Mouse (Mus musculus) left cerebral cortex, postnatal 10 days (tissue): ENCODE measurements around the gene Gatad2b. TPM values are rescaled to one million over a fixed set of nuclear protein-coding genes. Genes with fewer than 3 reads are reported as not detected.
"Not testable (repeated sequence)": the region's sequence is repeated elsewhere in the genome, so short reads cannot be mapped to it uniquely, and the experiment has no call there.

Experiments used
- DNase-seq, 2 experiments: peaks; one replicate each; pipeline ENCODE4 v3.0.0; 2021 to 2022; ENCODE audit warnings: low spot score in 2 of 2, mixed read lengths in 1 of 2; ENCODE audit errors: extremely low spot score in 1 of 2
- intact Hi-C: fragments of 180-260 bp; cut with DNase I; formaldehyde crosslinking; loops from one replicate; pipeline ENCODE4 v1.15.1; 2025
- total RNA-seq, 2 experiments: library from RNA; stranded (reverse); gene quantifications; 2 replicates each; pipeline ENCODE4 v1.2.3; 2021

Gene Gatad2b
- total RNA-seq, 2 experiments from 2014 or later = 90.0 to 90.5 TPM

DNA sequence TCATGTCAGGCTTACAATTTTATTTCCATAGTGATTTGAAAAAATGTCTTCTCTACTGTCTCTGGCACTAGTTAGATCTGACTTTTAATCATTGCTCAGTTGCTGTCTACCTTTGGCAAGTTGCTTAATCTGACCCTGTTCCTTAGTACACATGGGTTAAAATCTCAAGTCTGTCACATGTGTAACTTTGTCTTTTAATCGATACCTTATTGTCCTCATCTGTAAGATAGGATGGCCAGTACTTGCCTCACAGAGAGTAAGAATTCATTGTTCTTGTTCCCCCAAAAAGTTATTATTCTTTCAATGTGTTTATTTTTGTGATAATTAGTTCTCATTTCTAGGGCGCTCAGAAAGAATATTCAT lies 1.0 kb upstream of the Gatad2b start:
- intact Hi-C loops = loop anchor here (5.0 kb wide), 1 partner anchor 80 kb away; no protein-coding TSS in a partner anchor
- DNase-seq = no peak

DNA sequence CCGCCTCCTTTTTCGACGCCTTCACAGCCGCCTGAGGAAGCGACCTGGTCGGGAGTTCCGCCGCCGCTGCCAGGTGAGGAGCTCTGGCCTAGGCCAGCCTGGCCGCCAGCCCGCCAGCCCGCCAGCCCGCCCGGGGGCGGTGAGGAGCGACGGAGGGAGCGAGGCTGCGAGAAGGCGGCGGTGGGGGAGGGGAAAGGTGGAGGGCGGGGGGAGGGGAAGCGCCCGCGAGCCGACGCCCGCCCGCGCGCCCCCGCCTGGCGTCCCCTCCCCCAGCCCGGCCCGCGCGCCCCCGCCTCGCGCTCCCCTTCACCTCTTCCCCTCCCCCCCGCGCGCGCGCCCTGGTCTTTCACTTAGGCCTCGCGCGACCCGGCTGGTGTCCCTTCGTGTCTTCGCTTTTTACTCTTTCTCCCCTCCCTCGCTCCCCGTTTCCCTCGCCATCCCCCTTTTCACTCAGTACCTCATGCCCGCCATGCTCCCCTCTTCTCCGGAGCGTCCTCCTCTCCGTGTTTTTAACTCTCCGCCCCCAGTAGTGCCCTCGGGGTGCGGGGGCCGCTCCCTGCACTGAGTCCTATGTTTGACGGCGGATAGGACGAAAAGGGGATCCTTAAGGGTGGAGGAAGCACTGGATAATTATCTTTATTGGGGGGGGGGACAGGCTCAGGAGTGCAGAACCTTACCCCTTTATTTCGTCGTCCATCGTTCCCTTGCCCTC lies 530 bp downstream of the Gatad2b start:
- intact Hi-C loops = loop anchor here (5.0 kb wide), 1 partner anchor 79 kb away; no protein-coding TSS in a partner anchor
- DNase-seq = peak; percentile 24 to 87

- no peak for DNase-seq
These were observed 1.1 kb downstream of the Gatad2b start for GRCm38 (mm10) chr3:90294064-90294440.

DNA sequence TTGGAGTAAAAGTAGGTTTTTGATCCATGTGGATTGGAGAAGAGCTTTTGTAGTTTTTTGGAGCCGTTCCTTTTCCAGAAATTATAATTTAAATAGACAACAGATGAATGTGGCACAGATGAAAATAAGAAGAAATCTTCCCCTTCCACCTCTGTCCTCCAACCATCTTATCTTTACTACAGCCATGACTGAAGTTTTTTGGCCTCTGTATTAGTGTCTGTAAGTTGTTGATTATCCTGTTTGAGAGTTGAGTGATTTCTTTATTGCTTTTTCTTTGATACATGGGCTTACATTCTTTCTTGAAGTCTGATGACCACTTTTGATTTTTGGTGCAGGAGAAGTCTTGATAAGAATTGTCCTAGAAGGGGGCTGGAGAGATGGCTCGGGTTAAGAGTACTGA lies 1.7 kb downstream of the Gatad2b start:
- intact Hi-C loops = loop anchor here (5.0 kb wide), 1 partner anchor 78 kb away; no protein-coding TSS in a partner anchor

More at GRCm38 (mm10) chr3:90294064-90294440, 1.1 kb downstream of the Gatad2b start:
- intact Hi-C loops = loop anchor here (5.0 kb wide), 1 partner anchor 78 kb away; no protein-coding TSS in a partner anchor

DNA sequence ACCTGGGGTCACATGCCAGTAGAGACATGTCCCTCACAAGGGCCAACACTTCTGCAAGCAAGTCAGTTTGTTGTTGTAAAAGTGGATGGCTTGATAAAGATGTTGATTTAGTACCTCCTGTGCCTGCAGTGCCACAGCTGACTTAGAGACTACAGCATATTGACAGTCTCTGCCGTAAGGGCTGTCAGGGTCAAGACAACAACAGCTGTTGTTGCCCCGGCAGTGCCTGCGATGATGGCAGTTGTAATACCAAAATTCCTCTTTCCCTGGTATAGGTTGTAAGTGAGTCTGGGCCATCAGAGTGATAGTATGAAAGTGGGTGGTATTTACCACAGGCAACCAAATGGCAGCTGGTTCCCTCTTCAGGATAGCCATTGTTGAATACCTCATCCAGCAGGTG lies 12.8 kb downstream of the Gatad2b start:
- intact Hi-C loops = no loop called here
- no peak for DNase-seq

More for the DNA sequence above, 1.7 kb downstream of the Gatad2b start:
- DNase-seq = no peak

DNA sequence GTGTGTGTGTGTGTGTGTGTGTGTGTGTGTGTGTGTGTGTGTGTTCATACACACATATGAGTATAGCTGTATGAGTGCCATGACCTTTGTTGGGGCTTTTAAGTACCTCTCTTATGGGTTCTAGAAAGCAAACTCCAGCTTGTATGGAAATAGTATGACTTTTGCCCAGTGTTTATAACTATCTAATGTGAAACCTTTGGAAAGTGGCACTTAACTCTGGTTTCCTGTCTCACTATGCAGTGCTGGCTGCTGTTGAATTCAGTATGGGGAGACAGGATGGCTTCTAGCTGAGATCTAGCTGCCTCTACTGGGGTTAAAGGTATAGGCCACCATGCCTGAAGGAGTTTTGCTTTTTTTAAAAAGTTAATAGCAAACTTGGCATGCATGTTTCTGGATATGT lies 16.6 kb downstream of the Gatad2b start:
- intact Hi-C loops = no loop called here
- no peak for DNase-seq

DNA sequence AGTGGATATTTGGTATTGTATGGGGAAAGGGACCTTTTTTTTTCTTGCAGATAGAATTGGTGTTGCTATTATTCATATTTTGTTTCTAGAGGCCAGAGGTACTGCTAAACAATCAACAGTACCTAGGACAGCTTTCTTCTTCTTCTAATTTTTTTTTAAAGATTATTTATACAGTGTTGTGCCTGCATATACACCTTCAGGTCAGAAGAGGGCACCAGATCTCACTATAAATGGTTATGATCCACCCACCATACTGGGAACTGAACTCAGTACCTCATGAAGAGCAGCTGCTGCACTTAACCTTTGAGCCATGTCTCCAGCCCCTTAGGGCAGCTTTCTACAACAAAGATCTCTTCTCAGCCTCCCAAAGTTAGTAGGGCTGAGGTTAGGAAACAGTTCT lies 20.4 kb downstream of the Gatad2b start:
- intact Hi-C loops = no loop called here
- no peak for DNase-seq

GRCm38 (mm10) chr3:90314241-90314640 lies 21.3 kb downstream of the Gatad2b start:
- no peak for DNase-seq
- intact Hi-C loops = no loop called here

DNA sequence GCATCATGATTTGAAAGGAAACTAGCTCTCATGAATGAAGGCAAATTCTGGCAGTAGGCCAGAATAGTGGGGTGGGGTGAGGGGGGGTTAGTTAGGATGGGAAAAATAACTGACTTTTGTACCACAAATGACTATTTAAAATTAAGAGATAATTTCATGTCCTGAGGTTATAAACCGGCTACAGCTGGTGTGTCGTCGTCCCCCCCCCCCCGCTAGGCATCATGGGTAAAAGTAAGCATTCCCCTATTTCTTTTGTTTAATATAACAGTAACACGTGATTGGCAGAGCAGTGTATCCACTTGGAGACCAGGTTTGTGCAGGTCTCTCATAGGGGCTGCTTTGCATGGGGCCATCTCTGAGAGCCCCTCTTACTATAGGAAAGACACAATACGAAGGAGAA lies 29.3 kb downstream of the Gatad2b start:
- no peak for DNase-seq

DNA sequence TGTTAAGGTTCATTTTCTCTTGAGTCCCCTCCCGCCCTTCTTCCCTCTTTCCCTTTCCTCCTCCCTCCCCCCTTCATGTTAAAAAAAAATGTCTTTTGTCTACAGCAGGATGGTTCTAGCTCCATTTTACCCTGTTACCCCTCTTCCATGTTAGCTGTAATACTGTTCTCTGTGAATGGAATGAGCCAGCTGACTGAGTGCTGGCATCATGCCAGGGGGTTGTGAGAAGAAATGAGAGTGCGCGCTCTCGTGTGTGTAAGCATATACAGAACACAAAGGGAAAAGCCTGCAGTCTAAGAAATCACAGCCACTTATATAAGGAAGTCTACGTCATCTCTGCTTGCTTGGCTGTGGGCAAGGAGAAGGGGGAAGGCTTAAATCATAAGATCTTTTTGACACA lies 30.1 kb downstream of the Gatad2b start:
- intact Hi-C loops = no loop called here
- peak; percentile 65 to 88 for DNase-seq

More for the DNA sequence above, 29.3 kb downstream of the Gatad2b start:
- intact Hi-C loops = no loop called here

DNA sequence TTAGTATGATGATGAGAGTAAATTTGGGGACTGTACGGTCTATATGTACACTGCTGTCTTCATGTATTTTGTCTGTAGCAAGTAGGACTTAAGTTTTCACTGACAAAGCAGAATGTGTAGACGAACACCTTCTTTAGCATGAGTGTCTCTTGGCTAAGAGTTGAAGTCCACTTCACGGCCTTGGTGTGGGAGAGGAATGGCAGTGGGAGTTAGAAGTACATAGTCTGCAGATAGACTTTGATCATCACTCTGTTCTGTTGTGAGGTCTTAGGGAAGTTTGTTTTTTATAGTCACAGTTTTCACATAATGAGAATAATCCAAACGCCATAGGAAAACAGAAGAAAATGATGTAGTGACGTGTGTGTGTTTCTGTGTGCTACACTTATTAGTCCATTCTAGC lies 39.5 kb downstream of the Gatad2b start:
- no peak for DNase-seq
- intact Hi-C loops = no loop called here

DNA sequence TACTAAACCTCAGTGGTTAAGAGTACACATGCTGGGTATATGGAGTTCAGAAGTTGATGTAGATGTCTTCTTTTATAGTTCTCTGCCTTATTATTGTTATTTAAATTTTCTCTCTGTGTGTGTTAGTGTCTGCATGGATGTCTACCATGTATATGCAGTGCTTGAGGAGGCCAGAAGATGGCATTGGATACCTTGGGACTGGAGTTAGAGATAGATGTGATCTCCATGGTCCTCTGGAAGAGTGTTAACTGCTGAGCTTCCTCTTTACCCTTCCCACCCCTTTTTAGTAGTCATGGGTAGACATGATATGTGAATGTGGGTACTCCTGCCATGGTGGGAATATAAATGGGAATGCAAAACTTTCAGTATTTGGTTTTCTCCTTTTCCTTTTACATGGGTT lies 42.5 kb downstream of the Gatad2b start:
- intact Hi-C loops = no loop called here

DNA sequence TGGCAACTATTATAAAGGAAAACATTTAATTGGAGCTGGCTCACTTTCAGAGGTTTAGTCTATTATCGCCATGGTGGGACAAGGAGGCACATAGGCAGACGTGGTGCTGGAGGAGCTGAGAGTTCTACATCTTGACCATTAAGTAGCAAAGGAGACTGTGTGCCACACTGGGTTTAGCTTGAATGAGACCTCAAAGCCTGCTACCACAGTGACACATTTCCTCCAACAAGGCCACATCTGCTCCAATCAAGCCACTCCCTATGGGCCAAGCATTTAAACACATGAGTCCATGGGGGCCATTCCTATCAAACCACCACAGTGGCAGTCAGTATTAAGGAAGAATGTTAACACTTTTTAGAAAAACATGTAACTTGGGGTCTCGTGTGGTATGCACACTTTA lies 45.2 kb downstream of the Gatad2b start:
- no peak for DNase-seq
- intact Hi-C loops = no loop called here

More for the DNA sequence above, 42.5 kb downstream of the Gatad2b start:
- DNase-seq = no peak

GRCm38 (mm10) chr3:90340177-90340576 lies 47.2 kb downstream of the Gatad2b start:
- intact Hi-C loops = no loop called here
- no peak for DNase-seq

DNA sequence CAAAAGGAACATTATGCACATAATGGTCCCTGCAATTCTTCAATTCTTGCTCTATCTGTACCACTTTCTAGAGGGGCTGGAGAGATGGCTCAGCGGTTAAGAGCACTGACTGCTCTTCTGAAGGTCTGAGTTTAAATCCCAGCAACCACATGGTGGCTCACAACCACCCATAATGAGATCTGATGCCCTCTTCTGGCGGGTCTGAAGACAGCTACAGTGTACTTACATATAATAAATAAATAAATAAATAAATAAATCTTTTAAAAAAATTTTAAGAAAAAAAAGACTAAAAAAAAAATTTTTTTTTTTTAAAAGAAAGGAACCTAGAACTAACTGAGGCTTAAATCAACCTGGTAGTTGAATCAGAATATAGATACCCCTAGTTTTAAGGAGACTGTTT lies 49.9 kb downstream of the Gatad2b start:
- intact Hi-C loops = not testable (repeated sequence)

DNA sequence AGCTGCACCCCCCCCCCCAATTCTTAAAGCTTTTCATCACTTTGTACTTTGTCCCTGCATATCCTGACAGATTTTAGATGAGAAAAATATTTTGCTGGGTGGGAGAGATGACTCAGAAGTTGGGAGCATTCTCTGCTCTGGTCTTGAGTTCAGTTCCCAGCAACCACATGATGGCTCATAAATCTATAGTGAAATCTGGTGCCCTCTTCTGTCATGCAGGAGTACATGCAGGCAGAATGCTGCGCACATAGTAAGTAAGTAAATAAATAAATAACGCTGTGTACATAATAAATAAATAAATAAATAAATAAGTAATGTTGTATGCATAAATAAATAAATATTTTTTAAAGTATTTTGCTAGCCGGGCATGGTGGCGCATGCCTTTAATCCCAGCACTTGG lies 54.9 kb downstream of the Gatad2b start:
- intact Hi-C loops = no loop called here
- DNase-seq = no peak

More for the DNA sequence above, 49.9 kb downstream of the Gatad2b start:
- DNase-seq = not testable (repeated sequence)

GRCm38 (mm10) chr3:90357959-90358358 lies 65.0 kb downstream of the Gatad2b start:
- no peak for DNase-seq
- intact Hi-C loops = no loop called here

GRCm38 (mm10) chr3:90359230-90359629 lies 66.3 kb downstream of the Gatad2b start:
- DNase-seq = no peak
- intact Hi-C loops = no loop called here

DNA sequence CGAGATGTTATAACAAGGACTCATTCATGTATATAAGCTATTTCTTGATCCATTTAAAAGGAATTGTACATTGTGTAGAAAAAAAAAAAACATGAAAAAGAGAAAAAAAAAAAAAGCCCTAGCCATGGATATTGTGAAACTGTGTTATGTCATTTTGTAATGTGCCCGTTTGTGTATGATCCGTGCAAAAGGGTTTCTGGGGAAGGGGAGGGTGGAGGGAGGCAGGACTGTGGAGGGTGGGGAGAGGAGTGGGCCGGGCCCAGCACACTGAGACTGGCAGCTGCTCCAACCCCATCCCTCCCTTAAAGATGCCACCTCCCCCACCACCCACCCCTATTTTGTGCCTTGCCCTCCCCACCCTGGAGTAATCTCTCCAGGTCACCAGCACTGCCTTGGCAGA lies 68.5 kb downstream of the Gatad2b start:
- no peak for DNase-seq
- intact Hi-C loops = no loop called here

GRCm38 (mm10) chr3:90362346-90362745 lies 69.4 kb downstream of the Gatad2b start:
- no peak for DNase-seq
- intact Hi-C loops = no loop called here
